Mouse (Mus musculus): ENCODE measurements around the gene Cyp2s1. TPM values are rescaled to one million over a fixed set of nuclear protein-coding genes. Genes with fewer than 3 reads are reported as not detected.
"Not testable (repeated sequence)": the region's sequence is repeated elsewhere in the genome, so short reads cannot be mapped to it uniquely, and the experiment has no call there.

The Cyp2s1 gene
- total RNA-seq, 2 experiments from 2014 or later, result 3.4 to 4.3 TPM

- no peak for DNase-seq (ENCODE audit: low spot score in 2 of 2)
Observed at GRCm38 (mm10) chr7:25814711-25815110, 2.0 kb downstream of the Cyp2s1 start.

- no peak for DNase-seq (ENCODE audit: low spot score in 2 of 2)
Observed at GRCm38 (mm10) chr7:25812195-25812594, 4.5 kb downstream of the Cyp2s1 start.

- DNase-seq (ENCODE audit: low spot score in 2 of 2), result no peak
Observed at GRCm38 (mm10) chr7:25811716-25812115, 5.0 kb downstream of the Cyp2s1 start.

- DNase-seq (ENCODE audit: low spot score in 2 of 2), result peak; percentile 61 to 74
Observed at GRCm38 (mm10) chr7:25805631-25806343, 10.9 kb downstream of the Cyp2s1 start.

GRCm38 (mm10) chr7:25804792-25805191, 11.9 kb downstream of the Cyp2s1 start:
- DNase-seq (ENCODE audit: low spot score in 2 of 2), result no peak

- no peak for DNase-seq (ENCODE audit: low spot score in 2 of 2)
Observed at GRCm38 (mm10) chr7:25803460-25803859, 13.3 kb downstream of the Cyp2s1 start.

GRCm38 (mm10) chr7:25802241-25803125, 14.2 kb downstream of the Cyp2s1 start:
- peak in 1 of 2 experiments; percentile 55 for DNase-seq (ENCODE audit: low spot score in 2 of 2)

GRCm38 (mm10) chr7:25801031-25801430, 15.7 kb downstream of the Cyp2s1 start:
- DNase-seq (ENCODE audit: low spot score in 2 of 2), result no peak

- DNase-seq (ENCODE audit: low spot score in 2 of 2), result no peak
Observed at GRCm38 (mm10) chr7:25799369-25799768, 17.3 kb downstream of the Cyp2s1 start.

- DNase-seq (ENCODE audit: low spot score in 2 of 2), result no peak
Observed at GRCm38 (mm10) chr7:25798540-25798939, 18.2 kb downstream of the Cyp2s1 start.

GRCm38 (mm10) chr7:25794775-25795174, 21.9 kb downstream of the Cyp2s1 start:
- DNase-seq (ENCODE audit: low spot score in 2 of 2), result no peak

- peak in 1 of 2 experiments; percentile 37 for DNase-seq (ENCODE audit: low spot score in 2 of 2)
Observed at GRCm38 (mm10) chr7:25793679-25794078, 23.0 kb downstream of the Cyp2s1 start.

GRCm38 (mm10) chr7:25792966-25793365, 23.7 kb downstream of the Cyp2s1 start:
- not testable (repeated sequence) for DNase-seq (ENCODE audit: low spot score in 2 of 2)

- no peak for DNase-seq (ENCODE audit: low spot score in 2 of 2)
Observed at GRCm38 (mm10) chr7:25790615-25791014, 26.1 kb downstream of the Cyp2s1 start.

GRCm38 (mm10) chr7:25789129-25789440, 27.6 kb downstream of the Cyp2s1 start:
- no peak for DNase-seq (ENCODE audit: low spot score in 2 of 2)

- peak in 1 of 2 experiments; percentile 61 for DNase-seq (ENCODE audit: low spot score in 2 of 2)
Observed at GRCm38 (mm10) chr7:25788220-25789128, 28.2 kb downstream of the Cyp2s1 start, which contains the start of gene Axl. Gene Axl (minus strand): TSS chr7:25788705.

- no peak for DNase-seq (ENCODE audit: low spot score in 2 of 2)
Observed at GRCm38 (mm10) chr7:25787456-25788219, 29.1 kb downstream of the Cyp2s1 start.

GRCm38 (mm10) chr7:25786974-25787373, 29.7 kb downstream of the Cyp2s1 start:
- DNase-seq (ENCODE audit: low spot score in 2 of 2), result no peak

GRCm38 (mm10) chr7:25785752-25786151, 31.0 kb downstream of the Cyp2s1 start:
- no peak for DNase-seq (ENCODE audit: low spot score in 2 of 2)

GRCm38 (mm10) chr7:25784808-25785207, 31.9 kb downstream of the Cyp2s1 start:
- DNase-seq (ENCODE audit: low spot score in 2 of 2), result no peak
